Mouse (Mus musculus) bone marrow, adult 2 months (tissue): ENCODE data around the gene Ntn4.

Source experiments
- CTCF ChIP-seq: fragments of 200-500 bp; IDR thresholded peaks from 2 replicates; pipeline ENCODE4 v1.5.1; 2011; ENCODE audit warnings: low read length, control low read depth; ENCODE audit not compliant: control insufficient read depth, insufficient read depth
- POLR2A ChIP-seq: fragments of 200-500 bp; IDR thresholded peaks from 2 replicates; pipeline ENCODE4 v1.6.1; 2011; ENCODE audit warnings: low read depth, mild to moderate bottlenecking, control low read depth, low read length, borderline replicate concordance; ENCODE audit not compliant: control insufficient read depth

- TF ChIP-seq CTCF = no peak
- no peak for TF ChIP-seq POLR2A
These were observed 83.6 kb downstream of the Ntn4 start for GRCm38 (mm10) chr10:93723942-93724542.
